Mouse (Mus musculus) gastrocnemius, postnatal 4 days (tissue): ENCODE results near the gene Fscn3. TPM values are rescaled to one million over a fixed set of nuclear protein-coding genes. Genes with fewer than 3 reads are reported as not detected.

Source experiments
- DNase-seq, 2 experiments: peaks; one replicate each; pipeline ENCODE4 v3.0.0; 2021 to 2022; ENCODE audit warnings: low spot score in 2 of 2, mixed read lengths in 2 of 2
- long read RNA-seq, 2 experiments: library from polyadenylated mRNA; stranded (forward); transcript quantifications; one replicate each; pipeline ENCODE4 v2.0.0; 2021
- total RNA-seq, 2 experiments: library from RNA; stranded (reverse); gene quantifications; 2 replicates each; pipeline ENCODE4 v1.2.3; 2021

Gene Fscn3
- under 1 TPM in 1 of 2 experiments, not detected in 1; 0.13 TPM for total RNA-seq
- long read RNA-seq, experiment 1 = 0 reads
- long read RNA-seq, experiment 2 = 0 reads

DNA sequence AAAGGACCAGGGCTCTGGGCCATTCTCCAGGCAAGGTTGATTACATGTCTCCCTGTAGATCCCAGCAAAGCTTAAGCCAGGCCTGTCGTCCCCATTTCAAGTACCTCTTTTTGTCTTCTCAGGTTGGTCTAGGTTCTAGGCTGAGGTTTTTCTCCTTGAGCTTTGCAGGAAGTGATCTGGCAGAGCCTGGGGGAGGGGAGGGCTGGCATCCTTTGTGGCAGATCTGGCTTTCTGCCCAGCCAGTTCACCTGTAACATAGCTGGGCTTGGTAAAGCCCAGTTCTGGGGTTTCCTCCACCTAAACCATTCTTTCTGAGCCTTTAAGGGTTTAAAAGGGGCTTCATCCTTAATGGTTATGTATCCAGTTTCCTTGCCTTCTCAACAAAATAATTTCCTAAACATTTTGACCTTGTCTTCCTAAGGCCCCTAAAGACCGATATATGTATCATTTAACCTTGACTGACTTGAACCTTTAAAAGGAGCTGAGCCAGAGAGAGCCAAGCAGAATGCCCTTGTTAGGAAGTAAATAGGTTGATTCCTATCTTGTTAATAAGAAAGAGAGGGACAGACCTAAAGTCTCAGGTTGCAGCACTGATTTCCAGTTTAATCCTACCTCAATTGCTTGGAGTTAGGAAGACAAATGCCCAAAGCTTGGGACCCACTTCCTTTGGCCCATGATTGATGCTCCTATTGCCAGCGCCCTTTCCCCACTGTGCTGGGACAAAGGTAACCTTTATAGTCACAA, at the start of gene Fscn3:
Gene Fscn3, plus strand, starts transcription at position 694 of the 744 bp plus-strand sequence.
- no peak for DNase-seq

DNA sequence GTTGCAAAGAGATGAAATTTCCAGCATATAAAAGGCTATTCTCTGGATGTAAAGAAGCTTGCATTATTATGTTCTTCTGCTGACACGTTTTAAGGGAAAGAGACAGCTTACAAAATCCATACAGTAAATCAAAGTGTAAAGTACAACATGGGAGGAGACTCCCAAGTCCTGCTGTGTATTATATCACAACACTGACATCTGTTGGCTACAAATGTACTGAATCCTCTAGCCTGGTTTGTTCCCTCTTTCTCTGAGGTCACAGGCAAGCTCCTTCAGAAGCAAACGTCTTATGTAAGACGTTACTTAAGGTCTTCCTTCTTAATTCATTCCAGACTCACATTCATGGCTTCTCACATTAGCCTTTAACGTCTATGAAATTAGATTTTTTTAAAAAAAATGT, 45.6 kb upstream of the Fscn3 start:
- no peak for DNase-seq

DNA sequence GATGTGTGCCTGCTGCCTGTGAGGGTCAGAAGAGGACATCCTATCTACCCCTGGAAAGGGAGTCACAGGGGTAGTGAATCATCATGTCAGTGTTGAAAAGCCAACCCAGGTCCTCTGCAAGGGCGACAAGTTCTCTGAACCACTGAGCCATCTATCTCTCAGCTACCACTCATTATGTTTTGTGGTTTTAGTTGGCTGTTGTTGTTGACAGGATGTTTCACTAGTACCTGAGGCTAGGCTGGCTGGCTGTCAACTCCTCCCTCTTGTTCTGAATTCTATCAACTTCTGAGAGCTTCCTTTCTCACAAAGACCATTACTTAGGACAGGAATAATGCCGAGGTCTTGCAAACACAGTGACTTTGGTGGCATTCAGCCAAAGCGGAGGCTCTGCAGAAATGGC, 42.4 kb upstream of the Fscn3 start:
- DNase-seq = no peak

GRCm38 (mm10) chr6:28389038-28389437, 38.6 kb upstream of the Fscn3 start:
- no peak for DNase-seq

DNA sequence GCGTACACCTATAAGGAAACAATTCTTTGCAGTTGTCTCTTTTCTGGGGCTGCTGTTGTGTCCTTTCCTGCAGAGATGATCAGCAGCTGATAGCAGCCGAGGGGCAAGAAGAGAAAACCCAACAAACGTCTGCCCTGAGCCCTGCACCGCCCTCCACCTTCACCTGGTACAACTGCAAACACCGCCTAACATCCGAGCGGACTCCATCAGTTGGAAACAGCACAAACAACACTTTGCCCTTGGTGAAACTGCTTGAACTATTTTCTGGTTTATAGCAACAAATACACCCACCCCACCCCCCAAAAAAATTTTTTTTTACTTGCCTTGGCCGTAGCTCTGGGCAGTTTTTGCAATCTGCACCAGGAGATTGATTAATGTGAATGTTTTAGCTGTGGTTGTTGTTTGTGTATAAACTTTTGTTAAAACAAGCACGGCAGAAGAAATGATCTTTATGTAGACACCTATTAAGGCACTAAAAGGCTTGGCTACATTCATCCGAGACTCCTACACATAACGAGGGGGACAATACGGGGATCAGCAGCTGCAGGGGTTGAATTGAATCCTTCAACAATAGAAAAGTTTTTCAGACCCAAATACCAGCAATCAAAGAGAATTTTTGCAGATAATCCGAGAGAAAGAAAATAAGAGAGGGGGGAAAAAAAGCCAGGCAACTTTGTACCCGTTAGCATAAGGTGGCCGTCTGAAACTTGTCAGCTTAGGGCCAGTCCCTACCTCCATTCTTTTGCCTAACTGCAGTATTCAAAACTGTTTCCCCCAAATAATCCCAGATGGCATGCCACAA, 31.3 kb upstream of the Fscn3 start:
- no peak for DNase-seq

DNA sequence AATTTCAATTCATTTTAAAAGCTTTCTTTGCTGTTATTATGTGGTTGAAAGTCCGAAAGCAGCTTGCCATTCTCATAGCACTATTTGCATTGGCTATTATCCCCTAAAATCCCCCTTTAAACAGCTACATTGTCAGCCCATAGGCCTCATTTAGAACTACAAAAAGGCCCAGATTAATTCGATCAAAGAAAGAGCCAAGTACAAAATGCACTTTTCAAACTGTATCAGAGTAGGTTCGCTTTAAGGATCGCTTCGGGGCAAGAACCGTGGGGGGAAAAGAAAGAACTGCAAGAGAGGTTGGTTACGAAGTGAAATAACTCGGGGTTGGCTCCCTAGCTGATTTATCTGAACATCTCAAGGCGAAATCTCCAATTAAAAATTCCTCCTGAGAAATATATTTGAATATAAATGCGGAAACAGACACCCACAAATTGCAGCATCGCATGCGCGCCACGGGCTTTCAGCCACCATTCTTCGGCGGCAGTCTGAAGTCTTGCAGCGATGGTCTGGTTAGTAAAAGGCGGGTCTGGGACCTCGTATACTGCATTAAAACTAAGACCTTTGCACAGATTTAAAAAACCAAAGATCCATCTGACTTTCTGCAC, 30.6 kb upstream of the Fscn3 start:
- no peak for DNase-seq

DNA sequence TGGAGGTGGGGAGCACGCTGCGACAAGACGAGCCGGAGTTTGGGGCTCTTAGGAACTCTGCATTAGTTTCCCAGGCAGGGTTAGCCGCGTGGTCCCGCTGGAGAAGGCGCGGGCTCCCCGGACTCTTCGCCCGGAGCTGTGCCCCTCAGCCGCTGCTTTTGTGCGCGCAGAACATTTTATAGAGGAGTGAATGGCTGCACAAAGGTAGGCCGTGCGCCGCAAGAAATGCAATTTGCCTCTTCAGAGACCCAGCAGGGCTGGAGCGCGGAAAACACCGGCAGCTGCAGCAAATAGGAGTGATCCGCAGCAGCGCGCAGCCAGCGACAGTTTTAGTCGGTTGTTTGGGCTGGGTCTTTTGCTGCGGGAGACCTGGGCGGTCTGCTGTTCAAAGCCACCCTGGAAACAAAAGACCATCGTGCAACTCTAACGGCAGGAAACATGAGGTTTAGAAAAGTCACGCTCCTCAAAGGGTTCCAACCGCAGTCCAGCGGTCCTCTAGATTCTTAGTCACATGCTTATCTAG, 29.8 kb upstream of the Fscn3 start, which contains the start of gene Zfp800:
Gene Zfp800, minus strand, starts transcription at position 325 of the 523 bp plus-strand sequence.
- no peak for DNase-seq

GRCm38 (mm10) chr6:28398726-28399125, 28.9 kb upstream of the Fscn3 start:
- DNase-seq = no peak

GRCm38 (mm10) chr6:28399791-28400190, 27.8 kb upstream of the Fscn3 start:
- no peak for DNase-seq

DNA sequence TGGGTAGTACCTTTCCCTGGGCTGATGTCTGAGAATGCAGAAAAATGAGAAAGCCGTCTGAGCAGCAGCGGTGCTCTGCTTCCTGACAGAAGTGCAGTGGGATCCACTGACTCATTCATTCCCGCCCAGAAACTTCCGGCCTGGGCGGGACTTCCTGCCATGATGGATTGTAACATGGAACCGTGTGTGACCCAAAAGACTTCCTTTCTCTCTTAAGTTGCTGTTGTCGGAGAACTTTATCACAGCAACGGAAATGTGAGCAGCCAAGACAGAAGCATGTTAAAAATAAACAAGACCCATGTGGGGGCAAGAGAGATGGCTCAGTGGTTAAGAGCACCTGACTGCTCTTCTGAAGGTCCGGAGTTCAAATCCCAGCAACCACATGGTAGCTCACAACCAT, 17.5 kb upstream of the Fscn3 start:
- DNase-seq = no peak

GRCm38 (mm10) chr6:28411236-28411635, 16.4 kb upstream of the Fscn3 start:
- DNase-seq = no peak

DNA sequence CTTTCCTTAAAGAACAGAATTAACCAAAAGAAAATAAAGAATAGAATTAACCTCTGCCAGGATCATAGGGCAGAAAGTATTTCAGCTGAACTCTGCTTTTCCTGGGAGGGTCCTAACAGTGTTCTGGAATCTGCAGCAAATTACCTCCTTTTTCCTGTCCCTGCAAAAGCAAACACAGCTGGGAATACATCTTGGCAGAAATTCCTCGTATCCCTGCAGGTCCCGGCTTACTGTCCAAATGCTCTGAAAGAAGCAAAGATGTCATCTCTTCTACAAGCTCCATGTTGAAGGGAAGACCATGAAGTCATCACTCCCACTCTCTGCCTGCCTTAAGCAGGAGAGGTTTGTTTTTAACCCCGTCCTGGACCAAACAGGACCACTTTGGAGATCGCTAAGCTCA, 10.6 kb upstream of the Fscn3 start:
- no peak for DNase-seq

DNA sequence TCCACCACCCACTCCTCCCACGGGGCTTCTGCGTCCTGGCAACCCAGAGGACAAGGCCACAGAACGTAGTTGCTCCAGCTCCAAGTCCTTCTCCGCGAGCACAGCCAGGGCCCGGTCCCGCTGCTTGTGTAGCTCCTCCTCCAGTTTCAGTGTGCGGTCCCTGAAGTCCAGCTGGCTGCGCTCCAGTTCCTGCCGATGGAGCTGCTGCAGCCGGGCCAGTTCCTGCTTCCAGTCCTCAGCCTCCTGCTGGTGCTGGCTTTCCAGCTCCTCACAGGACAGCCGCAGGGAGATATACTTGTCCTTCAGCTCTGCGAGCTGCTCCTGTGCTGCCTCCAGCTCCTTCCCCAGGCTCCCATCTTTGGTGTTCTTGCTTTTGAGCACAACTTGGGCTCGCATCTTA, 9.1 kb upstream of the Fscn3 start:
- DNase-seq = peak; percentile 61 to 87

GRCm38 (mm10) chr6:28419673-28420072, 7.9 kb upstream of the Fscn3 start:
- DNase-seq = no peak

DNA sequence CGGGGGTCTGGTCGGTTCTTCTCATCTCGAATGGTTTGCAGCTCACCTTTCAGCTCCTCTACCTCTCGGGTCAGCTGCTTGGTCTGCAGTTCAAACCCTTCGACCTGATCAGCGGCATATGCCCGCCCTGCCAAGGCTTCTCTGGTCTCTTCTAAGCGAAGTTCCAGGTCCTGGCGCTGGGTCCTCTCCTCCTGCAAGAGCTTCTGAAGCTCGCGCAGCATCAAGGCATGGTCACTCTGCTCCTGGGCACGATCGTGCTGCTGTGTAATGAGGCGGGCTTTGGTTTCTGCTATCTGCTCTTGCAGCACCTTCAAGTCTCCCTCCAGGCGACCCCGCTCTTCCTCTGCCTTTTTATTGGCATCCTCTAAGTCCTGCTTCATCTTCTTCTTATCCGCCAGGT, 7.2 kb upstream of the Fscn3 start:
- no peak for DNase-seq

DNA sequence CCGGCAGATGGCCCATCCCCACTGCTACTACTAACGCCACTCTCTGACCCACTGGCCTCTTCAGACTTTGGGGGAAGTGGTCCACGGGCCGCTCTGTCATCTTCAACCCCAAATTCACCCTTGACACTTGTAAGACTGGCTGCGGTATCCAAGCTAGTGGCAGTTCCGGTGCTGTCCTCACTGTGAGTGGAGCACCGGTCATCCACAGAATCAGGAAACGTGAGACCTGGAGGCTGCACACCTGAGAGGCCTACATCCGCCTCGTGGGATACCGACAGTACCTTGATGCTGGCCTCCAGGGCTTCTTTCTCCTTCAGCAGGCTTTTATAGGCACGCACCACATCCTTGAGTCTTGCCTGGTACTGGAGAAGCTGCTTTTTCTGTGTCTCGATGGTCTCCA, 6.7 kb upstream of the Fscn3 start:
- no peak for DNase-seq

DNA sequence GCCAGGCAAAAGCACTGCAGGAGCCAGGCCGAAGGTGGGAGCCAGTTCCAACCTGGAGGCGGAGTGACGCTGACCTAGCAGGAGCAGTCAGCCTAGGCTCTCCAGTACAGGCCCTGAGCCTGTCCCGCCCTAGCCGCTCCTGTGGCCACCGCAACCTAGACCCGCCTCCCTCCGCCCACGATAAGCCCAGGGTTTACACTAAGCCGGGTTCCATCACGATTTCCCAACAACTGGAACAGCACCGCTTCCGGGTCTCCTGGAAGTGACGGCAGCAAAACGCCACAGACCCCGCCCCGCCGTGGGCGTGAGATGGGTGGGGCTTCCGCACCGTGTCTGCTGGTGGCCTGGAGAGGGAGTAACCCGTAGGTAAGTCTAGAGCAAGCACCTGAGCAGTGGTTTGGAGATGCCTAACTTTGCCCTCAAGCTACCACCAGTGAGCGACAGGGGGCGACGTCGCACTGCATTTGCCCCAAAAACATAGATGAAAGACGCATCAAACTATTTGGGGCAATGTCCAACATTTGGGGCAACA, 6.1 kb upstream of the Fscn3 start:
- peak; percentile 84 to 92 for DNase-seq

DNA sequence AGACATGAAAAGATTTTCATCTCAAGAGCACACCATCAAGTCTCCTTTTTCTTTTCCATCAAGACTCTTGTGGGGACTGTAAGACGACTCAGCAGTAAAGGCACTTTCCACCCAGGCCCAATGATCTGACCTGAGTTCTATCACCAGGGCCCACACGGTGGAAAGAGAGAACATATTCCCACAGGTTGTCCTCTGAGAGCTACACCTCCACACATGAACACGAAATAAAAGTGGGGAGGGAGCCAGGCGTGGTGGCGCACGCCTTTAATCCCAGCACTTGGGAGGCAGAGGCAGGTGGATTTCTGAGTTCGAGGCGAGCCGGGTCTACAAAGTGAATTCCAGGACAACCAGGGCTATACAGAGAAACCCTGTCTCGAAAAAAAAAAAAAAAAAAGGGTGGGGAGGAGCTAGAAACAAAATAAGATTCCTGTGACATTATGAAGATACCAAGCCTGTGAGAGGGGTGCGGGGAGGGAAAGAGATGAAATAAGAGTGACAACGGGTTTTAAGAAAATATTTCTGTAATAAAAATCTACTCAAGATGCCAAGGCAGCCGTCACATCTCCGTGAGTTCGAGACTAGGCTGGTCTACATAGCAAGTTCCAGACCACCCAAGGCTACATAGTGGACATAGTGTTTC, 4.8 kb upstream of the Fscn3 start:
- DNase-seq = no peak

DNA sequence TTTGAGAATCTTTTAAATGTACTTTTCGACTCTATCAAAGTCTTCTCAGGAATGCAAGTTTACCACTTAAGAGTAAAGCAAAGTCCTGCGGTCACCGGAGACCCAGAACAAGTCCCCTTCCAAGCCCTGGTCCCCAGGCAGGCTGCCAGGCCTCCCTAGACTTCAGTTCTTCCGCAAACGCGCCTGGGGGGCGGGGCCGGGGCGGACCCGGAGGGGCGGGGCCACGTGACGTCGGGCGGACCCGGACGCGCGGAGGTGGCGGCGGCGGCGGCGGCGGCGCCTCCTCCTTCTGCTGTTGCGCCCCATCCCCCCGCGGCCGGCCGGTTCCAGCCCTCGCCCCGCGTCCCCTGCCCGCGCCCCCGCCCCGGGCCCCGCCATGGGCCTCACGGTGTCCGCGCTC, 4.3 kb upstream of the Fscn3 start, which contains the start of gene Arf5:
Gene Arf5, plus strand, starts transcription at position 248 of the 400 bp plus-strand sequence.
- peak; percentile 97 to 98 for DNase-seq

- peak; percentile 24 to 48 for DNase-seq
Measured at GRCm38 (mm10) chr6:28423767-28424695, 3.6 kb upstream of the Fscn3 start.
